8 mouse cellular contexts compared by ENCODE assay signal in the genomic region with DNA sequence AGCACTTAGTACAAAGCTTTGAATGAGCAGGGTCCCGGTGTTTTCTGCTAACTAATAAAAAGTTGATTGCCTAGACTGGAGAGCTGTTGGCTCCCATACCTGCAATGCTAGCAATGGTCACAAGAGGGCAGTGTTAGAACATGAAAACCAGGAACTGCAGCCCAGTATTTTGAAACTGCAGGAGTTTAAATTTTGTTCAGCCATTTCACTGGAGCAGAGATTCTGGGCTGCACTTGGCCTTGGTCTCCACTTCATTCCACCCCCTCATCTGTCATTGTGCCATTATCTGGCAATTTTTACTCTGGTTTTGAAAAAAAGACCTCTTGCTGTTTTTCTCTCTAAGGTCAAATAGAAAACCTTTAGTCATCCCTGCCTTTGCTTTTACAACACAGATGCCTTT. TPM values are rescaled to one million over a fixed set of nuclear protein-coding genes. Genes with fewer than 3 reads are reported as not detected.
DNase-seq lines count a peak whose midpoint lies in the region; ATAC-seq lines count a peak whose summit lies in the region.

No protein-coding gene starts in this region.

- no peaks in the 10 kb centered on the region for H3K9me3 ChIP-seq in heart, embryonic 11.5 days (replicated peaks; ENCODE audit: control insufficient read depth, low read length)
- H3K9me3 ChIP-seq in intestine, embryonic 15.5 days: no peaks in the 10 kb centered on the region
- H3K9me3 ChIP-seq in midbrain, embryonic 15.5 days: no peaks in the 10 kb centered on the region

- no peaks in the 10 kb centered on the region for H3K27me3 ChIP-seq in heart, embryonic 11.5 days (ENCODE audit: control insufficient read depth, insufficient read depth, low read length)
- H3K27me3 ChIP-seq in intestine, embryonic 15.5 days (replicated peaks): no peaks in the 10 kb centered on the region
- no peaks in the 10 kb centered on the region for H3K27me3 ChIP-seq in midbrain, embryonic 15.5 days (replicated peaks)

- no peak overlapping the region for H3K4me3 ChIP-seq in heart, embryonic 11.5 days (ENCODE audit: low read depth, low read length)
- H3K4me3 ChIP-seq in intestine, embryonic 15.5 days (replicated peaks): no peak overlapping the region
- H3K4me3 ChIP-seq in midbrain, embryonic 15.5 days: no peak overlapping the region

- no peak overlapping the region for H3K27ac ChIP-seq in heart, embryonic 11.5 days (ENCODE audit: low read depth, low read length)
- no peak overlapping the region for H3K27ac ChIP-seq in intestine, embryonic 15.5 days
- H3K27ac ChIP-seq in midbrain, embryonic 15.5 days: 0 out of 2 replicates have a peak overlapping the region, but pooled peaks have one; percentile 45

- no peak overlapping the region for H3K9ac ChIP-seq in heart, embryonic 11.5 days (ENCODE audit: low read depth, low read length)
- H3K9ac ChIP-seq in intestine, embryonic 15.5 days: no peak overlapping the region
- no peak overlapping the region for H3K9ac ChIP-seq in midbrain, embryonic 15.5 days

- ATAC-seq in heart, embryonic 11.5 days (replicated peaks; ENCODE audit: insufficient number of reproducible peaks, low FRiP score, low TSS enrichment): no peak
- ATAC-seq in intestine, embryonic 15.5 days: peak; percentile 56; the same call in 1 of the 2 replicates
- no peak; the same call in 1 of the 2 replicates for ATAC-seq in midbrain, embryonic 15.5 days (replicated peaks)

- 44% methylated on average over 1 of the region's 1 CpGs for WGBS in heart, embryonic 11.5 days (ENCODE audit: insufficient replicate concordance)
- WGBS in intestine, embryonic 15.5 days: 14% methylated on average over 1 of the region's 1 CpGs
- 20% methylated on average over 1 of the region's 1 CpGs for WGBS in midbrain, embryonic 15.5 days

- no peaks in the 10 kb centered on the region for H3K36me3 ChIP-seq in heart, embryonic 11.5 days (ENCODE audit: control insufficient read depth, insufficient read depth, low read length)
- no peaks in the 10 kb centered on the region for H3K36me3 ChIP-seq in intestine, embryonic 15.5 days
- no peaks in the 10 kb centered on the region for H3K36me3 ChIP-seq in midbrain, embryonic 15.5 days (replicated peaks)

- peak; percentile 82 to 94 for DNase-seq in heart, adult 18-20 months
- peak; percentile 92 for DNase-seq in cerebellum, adult 9-10 months
- peak; percentile 55 to 81 for DNase-seq in frontal cortex, postnatal 14 days (ENCODE audit: low spot score in 2 of 2)
- peak; percentile 91 to 92 for DNase-seq in left cerebral cortex, postnatal 14 days (ENCODE audit: low spot score in 2 of 2)
- peak; percentile 15 to 73 for DNase-seq in spleen, adult 18-20 months

- H3K4me1 ChIP-seq in heart, embryonic 11.5 days (ENCODE audit: control insufficient read depth, insufficient read depth, low read length): no peaks in the 10 kb centered on the region
- H3K4me1 ChIP-seq in intestine, embryonic 15.5 days (replicated peaks): 0 out of 2 replicates have a peak, but pooled peaks cover 3% of the 10 kb centered on the region
- peaks cover 11% of the 10 kb centered on the region; the same call in 1 of the 2 replicates for H3K4me1 ChIP-seq in midbrain, embryonic 15.5 days

- no peak overlapping the region for H3K4me2 ChIP-seq in heart, embryonic 11.5 days
- H3K4me2 ChIP-seq in intestine, embryonic 15.5 days (replicated peaks): no peak overlapping the region
- no peak overlapping the region for H3K4me2 ChIP-seq in midbrain, embryonic 15.5 days

- intact Hi-C loops in left cerebral cortex, postnatal 14 days (cut with DNase I): loop anchor here (1.0 to 10.0 kb wide), 5 partner anchors 71 to 357 kb away; no protein-coding TSS in a partner anchor

RNA-seq across cellular contexts. Expression of gene Rapgef4, which starts 57.2 kb away (rescaled TPM):
- total RNA-seq in heart, adult 18-20 months (2021): 10 to 100 TPM; 26.4 to 29.1 TPM
- polyA plus RNA-seq in heart, embryonic 11.5 days (2014; fragmentation: Nextera tagmentation; extraction: Ambion mirVana): 2.6 and 4.0 TPM in 2 replicates
- 2.1 and 3.0 TPM in 2 replicates for polyA plus RNA-seq in intestine, embryonic 15.5 days (2015; fragmentation: Nextera tagmentation; extraction: Ambion mirVana)
- 100 to 1,000 TPM; 207 to 220 TPM for total RNA-seq in left cerebral cortex, postnatal 14 days (2021)
- polyA plus RNA-seq in midbrain, embryonic 15.5 days (2015; fragmentation: Nextera tagmentation; extraction: Ambion mirVana): 36.9 and 42.9 TPM in 2 replicates
